Mouse (Mus musculus) layer of hippocampus, adult 11-12 months (tissue): ENCODE measurements around the gene Cadm1.

Experiments used
- DNase-seq: peaks from one replicate; pipeline ENCODE4 v3.0.0; 2022; ENCODE audit warnings: low spot score

Gene Cadm1

GRCm38 (mm10) chr9:47867474-47867873, 337.5 kb downstream of the Cadm1 start:
- DNase-seq, result no peak

GRCm38 (mm10) chr9:47869661-47870060, 339.7 kb downstream of the Cadm1 start:
- DNase-seq, result no peak

- DNase-seq, result no peak
Observed at GRCm38 (mm10) chr9:47876557-47877206, 346.7 kb downstream of the Cadm1 start.

- DNase-seq, result no peak
Observed at GRCm38 (mm10) chr9:47880171-47880570, 350.2 kb downstream of the Cadm1 start.

- DNase-seq, result no peak
Observed at GRCm38 (mm10) chr9:47882372-47882771, 352.4 kb downstream of the Cadm1 start.

DNA sequence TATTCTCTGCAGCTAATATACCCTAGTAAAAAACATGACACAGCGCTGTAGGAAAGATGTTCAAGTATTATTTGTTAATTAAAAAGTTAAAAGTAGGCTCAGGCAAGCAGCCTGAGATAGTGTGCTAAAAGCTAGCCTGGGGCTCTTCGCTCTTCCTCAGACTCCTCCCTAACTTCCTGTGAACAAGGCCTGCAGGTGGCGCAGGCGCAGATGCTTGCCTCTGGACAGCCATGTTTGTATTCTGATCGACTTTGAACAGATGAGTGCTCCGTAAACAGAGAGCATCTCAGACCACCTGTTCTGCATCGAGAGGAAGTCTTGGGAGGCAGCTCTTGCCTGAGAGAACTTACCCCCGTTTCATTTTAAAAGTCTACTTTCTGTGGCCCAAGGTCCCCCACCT, 361.7 kb downstream of the Cadm1 start:
- DNase-seq, result no peak

- no peak for DNase-seq
Observed at GRCm38 (mm10) chr9:47892995-47893394, 363.0 kb downstream of the Cadm1 start.

GRCm38 (mm10) chr9:47894096-47894495, 364.1 kb downstream of the Cadm1 start:
- no peak for DNase-seq

DNA sequence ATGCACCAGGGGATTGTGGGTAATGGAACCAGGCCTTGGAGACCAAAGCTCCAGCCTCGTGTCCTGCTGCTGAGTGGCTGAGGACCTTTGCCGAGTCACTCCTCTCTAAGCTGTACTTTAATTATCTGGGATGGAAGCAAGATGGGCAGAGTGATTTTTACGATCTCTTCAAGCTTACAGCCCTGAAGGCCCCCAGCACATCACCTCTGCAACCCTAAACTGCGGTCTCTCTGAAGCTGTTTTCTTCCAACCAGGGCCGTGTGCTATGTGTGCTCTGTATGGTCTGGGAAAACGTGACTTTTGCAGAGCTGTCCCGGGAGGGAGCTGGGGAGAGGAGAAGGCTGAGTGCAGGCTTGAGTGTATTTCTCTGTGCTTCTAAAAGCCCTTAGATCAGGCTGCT, 364.7 kb downstream of the Cadm1 start:
- no peak for DNase-seq

GRCm38 (mm10) chr9:47895121-47895520, 365.1 kb downstream of the Cadm1 start:
- DNase-seq, result no peak

DNA sequence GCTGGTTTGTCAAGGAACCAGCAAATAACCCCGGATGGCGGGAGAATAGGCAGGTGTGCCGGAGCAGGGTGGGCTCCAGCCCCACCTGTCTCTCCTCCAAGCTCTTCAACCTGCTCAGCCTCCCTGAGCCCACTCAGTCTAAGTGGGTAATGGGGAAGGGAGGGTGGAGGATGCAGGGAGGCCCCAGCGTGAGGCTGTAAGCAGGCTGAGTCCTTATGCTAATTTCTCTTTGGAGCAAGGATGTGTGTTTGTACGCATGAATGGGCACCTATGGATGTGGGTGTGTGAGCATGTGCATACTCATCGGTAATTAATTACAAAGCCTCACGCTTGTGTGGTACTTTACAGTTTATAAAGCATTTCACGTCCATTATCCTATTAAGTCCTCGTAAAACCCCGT, 370.8 kb downstream of the Cadm1 start:
- no peak for DNase-seq

- DNase-seq, result no peak
Observed at GRCm38 (mm10) chr9:47903661-47904060, 373.7 kb downstream of the Cadm1 start.

GRCm38 (mm10) chr9:47904339-47904922, 374.5 kb downstream of the Cadm1 start:
- no peak for DNase-seq

DNA sequence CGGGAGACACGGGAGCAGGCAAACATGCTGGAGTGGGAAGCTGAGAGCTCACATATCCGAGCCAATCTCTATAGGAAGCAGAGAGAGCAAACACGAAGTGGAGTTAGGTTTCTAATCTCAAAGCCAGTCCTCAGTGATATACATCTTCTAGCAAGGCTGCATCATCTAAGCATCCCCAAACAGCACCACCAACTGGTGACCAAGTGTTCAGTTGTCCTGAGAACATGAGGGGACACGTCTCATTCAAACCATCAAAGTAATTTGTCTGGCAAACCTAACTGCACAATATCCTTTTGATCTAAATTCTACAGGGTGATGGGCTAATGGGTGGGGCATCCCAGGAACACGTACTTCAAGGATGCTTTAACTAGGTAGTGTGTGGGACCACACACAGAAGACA, 376.5 kb downstream of the Cadm1 start:
- DNase-seq, result no peak
